7 mouse cellular contexts compared by ENCODE assay signal in the genomic region with DNA sequence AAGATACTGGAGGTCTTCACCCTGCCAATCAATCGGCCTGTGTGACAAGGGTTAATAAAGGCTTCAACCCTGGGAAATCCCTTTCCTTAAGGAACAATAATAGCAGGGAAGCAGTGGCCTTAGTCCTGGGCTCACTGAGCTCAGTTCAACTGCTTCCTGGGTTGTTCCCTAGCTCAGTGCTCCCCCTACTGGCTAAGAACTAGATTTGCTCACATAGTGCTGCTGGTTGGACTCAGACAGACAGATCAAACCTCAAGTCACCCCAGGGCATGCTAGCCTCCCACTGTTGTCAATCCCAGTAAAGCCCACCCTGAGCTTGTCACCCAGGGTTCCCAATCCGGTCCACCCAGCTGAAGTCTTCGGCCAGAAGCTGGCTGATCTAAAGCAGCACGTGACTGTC.
A peak's percentile ranks its signal among the peaks of the same experiment; 100 is the strongest.
DNase-seq lines count a peak whose midpoint lies in the region; ATAC-seq and TF ChIP-seq lines count a peak whose summit lies in the region.

No protein-coding gene starts in this region.

- no peaks in the 10 kb centered on the region for H3K27me3 ChIP-seq in E14TG2a.4 (ENCODE audit: insufficient read depth, low read length)
- H3K27me3 ChIP-seq in kidney, embryonic 15.5 days: no peaks in the 10 kb centered on the region

- WGBS in kidney, embryonic 15.5 days: 46% methylated on average over 4 of the region's 4 CpGs

- no peak overlapping the region for H3K4me3 ChIP-seq in E14TG2a.4 (replicated peaks; ENCODE audit: low read length)
- no peak overlapping the region for H3K4me3 ChIP-seq in kidney, embryonic 15.5 days (replicated peaks)

- peak; percentile 46 for DNase-seq in Muller cell, postnatal 12 days (ENCODE audit: inconsistent ontology term)
- DNase-seq in cerebellum, postnatal 10 days: peak; percentile 68 to 83
- DNase-seq in gastrocnemius, postnatal 25 days: peak; percentile 32
- DNase-seq in telencephalon, adult 2 months (ENCODE audit: low read depth, low spot score): peak; percentile 66

- no peak overlapping the region for H3K4me2 ChIP-seq in kidney, embryonic 15.5 days

- peak; percentile 52; the same call in 1 of the 2 replicates for ATAC-seq in kidney, embryonic 15.5 days (replicated peaks; ENCODE audit: low FRiP score)
- peak; percentile 99 for ATAC-seq in megakaryocyte progenitor cell, adult 5-6 weeks (replicated peaks; ENCODE audit: poor library complexity)

- H3K27ac ChIP-seq in kidney, embryonic 15.5 days: no peak overlapping the region

- H3K9ac ChIP-seq in kidney, embryonic 15.5 days: no peak overlapping the region

- no peaks in the 10 kb centered on the region for H3K36me3 ChIP-seq in E14TG2a.4 (ENCODE audit: insufficient read depth, low read length)
- peaks cover 6% of the 10 kb centered on the region; the same call in 1 of the 2 replicates for H3K36me3 ChIP-seq in kidney, embryonic 15.5 days

- peak; percentile 68 for TF ChIP-seq CTCF in E14TG2a.4 (conservative IDR thresholded peaks at IDR 0.05; ENCODE audit: low read length)

- H3K4me1 ChIP-seq in E14TG2a.4 (replicated peaks; ENCODE audit: low read depth, low read length): 0 out of 2 replicates have a peak, but pooled peaks cover 2% of the 10 kb centered on the region
- no peaks in the 10 kb centered on the region for H3K4me1 ChIP-seq in kidney, embryonic 15.5 days

- H3K9me3 ChIP-seq in E14TG2a.4 (ENCODE audit: low read length): no peaks in the 10 kb centered on the region
- H3K9me3 ChIP-seq in kidney, embryonic 15.5 days (replicated peaks): no peaks in the 10 kb centered on the region; the same call in 1 of the 2 replicates
